Mouse (Mus musculus): ENCODE data around the gene Ankrd33. TPM values are rescaled to one million over a fixed set of nuclear protein-coding genes. Genes with fewer than 3 reads are reported as not detected.
A peak's percentile ranks its signal among the peaks of the same experiment; 100 is the strongest.

Ankrd33 gene
- polyA plus RNA-seq (2012; rRNA removed) = not detected in 2 replicates

DNA sequence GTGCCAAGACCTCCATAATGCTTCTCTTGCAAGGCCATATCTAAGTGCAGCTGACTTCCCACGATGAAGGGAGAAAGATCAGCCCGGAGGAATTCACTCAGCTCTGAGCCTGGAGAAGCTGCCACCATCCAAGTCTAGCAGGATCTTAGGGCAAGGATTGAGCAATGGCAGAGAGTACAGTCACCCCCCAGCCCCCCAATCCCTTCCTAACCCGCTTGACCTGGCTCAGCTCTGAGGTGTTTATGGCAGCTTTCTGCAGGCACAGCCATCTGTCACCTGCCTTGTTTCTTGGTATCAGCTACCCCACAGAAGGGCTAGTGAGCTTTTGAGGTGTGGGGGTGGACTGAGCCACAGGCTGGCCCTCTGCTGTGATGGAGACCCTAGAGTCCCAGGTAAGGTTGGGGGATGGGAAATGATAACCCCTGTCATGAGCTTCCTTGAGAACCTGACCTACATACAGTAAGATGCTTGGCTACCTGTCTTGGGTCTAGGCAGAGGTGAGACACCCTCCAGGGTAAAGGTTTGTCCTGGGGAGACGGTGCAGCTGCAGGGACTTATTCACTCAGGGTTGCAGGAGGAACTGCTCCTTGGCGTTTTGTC, at the start of gene Ankrd33:
TSS of gene Ankrd33 (plus strand) at position 245 of the 600 bp plus-strand sequence.
- no peak for DNase-seq (ENCODE audit: low read depth)

DNA sequence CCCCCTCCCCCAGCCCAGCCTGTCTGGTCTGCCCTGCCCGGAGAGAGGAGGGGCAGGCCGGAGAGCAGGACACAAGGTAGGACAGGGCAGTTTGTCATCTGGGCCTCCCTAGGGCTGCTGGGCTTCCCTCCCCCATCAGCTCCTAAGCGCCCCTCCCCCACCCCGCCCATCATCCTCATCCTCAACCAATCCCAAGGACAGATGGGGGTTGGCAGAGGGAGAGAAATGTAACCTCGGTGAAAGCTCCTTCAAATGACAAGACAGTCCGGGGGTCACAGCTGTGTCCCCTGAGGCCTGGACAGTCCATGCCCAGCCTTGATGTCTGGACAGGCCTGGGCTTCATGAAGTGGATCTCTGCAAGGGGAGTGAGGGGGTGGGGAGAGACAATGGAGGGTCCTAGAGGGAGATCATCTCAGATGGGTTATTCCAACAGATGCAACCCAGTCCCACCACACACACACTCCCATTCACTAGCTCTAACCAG, 49.1 kb upstream of the Ankrd33 start:
- DNase-seq (ENCODE audit: low read depth) = no peak

DNA sequence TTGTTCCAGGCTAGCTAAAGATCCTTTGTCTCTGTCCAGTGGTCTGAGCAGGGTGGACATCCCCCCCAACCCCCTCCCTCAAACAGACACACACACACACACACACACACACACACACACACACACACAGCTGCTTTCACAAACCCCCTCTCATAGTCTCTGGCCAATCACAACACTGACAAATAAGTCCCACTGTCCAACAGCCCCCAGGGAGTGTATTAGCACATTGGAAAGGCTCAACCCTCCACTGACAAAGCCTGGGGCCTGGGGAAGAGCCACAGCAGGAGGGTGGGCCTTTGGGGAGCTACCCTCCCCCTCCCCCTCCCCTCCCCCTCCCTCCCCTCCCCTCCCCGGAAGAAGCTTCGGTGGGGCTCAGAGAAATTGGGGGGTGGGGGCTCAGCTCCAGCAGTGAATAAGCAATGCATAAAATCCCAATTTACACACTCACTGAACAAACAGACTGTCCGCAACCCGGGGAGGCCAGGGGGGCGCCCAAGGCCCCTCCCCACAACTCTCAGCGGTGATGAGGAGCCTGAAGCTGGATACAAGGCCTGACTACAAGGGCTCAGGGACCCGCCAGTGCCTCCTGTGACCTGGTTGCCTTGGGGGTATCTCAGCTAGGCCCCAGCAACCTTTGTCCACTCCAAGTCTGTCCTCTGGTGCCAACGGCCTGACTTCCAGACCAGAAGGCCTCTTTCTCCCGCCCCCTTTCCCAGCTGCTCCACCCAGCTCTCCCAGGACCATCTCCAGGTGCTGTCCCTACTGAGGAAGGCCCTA, 48.4 kb upstream of the Ankrd33 start:
- DNase-seq (ENCODE audit: low read depth) = no peak

DNA sequence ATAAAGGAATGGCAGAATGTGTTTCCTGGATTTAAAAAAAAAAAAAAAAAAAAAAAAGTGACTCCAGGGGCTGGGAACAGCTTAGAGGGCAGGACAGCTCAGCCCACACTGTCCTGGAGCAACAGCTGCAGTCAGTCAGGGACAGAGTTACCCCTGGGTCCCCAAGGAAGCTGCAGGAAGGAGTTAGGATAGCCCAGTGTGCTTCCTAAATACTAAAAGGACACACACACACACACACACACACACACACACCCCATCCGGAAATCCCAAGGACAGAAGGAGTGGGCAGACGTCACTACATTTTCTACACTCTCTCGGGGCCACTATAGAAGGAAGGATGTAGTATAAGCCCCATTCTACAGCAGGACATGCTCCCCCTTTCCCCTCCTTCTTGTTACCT, 47.5 kb upstream of the Ankrd33 start:
- DNase-seq (ENCODE audit: low read depth) = no peak

DNA sequence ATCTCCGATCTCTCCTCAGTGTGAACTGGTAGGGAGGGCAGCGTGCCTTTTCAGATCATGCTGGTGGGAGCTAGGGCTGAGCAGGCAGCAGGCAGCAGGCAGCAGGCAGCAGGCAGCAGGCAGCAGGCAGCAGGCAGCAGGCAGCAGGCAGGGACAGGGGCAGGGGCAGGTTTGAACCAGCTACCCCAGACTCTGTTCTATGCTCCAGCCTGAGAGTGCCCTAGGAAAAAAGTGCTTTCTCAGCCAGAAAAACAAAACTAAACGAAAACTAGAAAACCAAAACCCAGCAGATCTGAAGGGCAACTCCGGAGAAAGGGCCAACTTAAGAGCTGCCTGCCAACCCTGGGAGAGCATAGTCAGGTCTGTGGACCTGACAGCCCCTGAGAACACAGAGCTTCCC, 46.9 kb upstream of the Ankrd33 start:
- no peak for DNase-seq (ENCODE audit: low read depth)

DNA sequence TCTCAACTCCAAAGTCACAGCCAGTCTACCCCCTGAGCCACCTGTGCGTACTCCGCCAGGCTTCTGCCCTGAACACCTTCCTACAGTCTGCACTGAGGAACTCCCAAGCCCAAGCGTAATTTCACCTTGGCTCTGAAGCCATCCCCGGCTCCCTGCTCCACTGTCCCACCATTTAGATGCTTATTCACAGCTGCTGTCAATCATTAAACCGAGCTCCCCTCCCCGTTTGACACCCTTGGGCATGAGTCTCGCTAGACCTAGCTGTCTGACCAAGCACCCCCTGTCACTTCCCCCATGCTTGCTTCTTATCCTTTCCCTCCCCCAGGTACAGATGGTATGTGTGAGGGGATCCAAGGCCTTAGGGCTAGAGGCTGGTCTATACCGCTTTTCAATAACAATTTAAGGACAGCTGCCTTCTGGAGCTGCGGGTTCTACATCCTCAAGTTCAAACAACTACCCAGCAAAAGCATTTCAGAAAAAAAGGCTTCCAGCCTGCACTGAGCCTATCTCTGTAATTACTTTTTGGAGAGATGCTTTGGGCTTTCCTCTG, 45.8 kb upstream of the Ankrd33 start:
- no peak for DNase-seq (ENCODE audit: low read depth)

DNA sequence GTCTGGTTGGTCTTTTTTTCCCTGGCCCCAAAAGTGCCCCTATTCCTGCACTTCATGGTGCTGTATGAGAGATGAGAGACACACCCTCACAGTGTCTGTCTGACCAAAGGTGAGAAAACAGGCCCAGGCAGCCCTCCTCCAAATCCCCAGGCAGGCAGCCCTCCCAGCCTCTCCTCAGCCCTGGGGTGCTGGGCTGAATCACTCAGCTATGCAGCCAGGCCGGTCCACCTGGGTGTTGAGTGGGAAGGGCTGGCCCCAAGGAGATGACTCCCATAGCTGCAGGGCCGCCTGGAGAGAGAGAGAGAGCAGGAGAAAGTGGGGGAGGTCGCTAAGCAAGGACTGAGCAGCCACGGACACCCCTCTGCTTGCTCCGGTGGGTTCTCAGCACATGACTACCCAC, 44.8 kb upstream of the Ankrd33 start:
- DNase-seq (ENCODE audit: low read depth) = peak; percentile 54

DNA sequence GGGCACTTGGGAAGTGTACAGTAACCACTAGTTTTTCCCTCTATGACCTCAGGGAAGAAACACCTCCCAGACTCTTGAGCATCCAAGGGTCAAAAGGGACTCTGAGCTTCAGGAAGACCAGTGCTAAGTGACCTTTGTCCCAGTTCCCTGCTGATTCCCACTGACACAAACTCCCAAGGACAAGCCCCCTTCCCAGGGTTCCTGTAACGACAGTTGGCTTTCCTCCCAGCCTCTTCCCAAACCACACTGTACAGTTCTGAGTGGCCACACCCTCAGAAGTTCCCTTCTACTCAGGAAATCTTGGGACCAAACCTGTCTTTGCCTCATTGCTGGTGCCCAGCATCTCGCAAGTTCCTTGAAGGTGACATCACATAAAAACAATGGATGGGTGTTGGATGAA, 42.8 kb upstream of the Ankrd33 start:
- DNase-seq (ENCODE audit: low read depth) = no peak

DNA sequence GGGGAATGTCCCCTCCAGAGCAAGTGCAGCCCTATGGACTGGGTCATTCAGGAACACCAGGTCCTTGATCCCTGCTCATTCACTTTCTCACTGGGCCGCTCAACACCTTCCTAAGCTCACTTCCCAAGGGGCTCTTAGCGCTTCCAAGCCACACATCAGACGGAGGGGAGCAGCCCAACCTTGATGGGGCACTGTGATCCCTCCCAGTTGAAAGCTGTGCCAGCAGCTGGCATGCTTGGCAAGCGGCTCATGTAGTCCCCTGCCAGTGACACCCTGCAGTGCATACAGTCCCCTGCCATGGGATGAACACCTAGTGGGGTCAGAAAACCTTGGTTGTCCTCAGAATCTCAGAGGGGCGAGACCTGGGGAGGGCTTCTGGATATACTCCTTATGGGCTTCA, 41.5 kb upstream of the Ankrd33 start:
- DNase-seq (ENCODE audit: low read depth) = no peak

DNA sequence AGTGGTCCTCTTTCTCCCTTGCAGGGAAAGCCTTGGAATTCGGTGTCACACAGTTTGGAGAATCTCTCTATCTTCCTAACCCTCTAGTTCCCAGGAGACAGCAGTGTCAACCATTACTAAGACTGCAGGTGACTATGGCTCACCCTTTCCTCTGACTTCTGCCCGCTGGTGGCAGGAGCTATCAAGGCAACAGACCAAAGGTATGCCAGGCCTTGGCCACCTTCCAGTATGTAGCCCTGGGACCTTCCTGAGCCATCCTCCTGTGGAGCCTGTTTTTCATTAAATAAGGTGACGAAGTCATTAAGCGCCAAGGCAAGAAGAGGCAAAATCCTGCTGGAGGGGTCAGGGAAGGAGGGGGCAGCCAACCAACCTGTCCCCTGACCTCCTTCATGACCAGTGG, 40.4 kb upstream of the Ankrd33 start:
- no peak for DNase-seq (ENCODE audit: low read depth)

DNA sequence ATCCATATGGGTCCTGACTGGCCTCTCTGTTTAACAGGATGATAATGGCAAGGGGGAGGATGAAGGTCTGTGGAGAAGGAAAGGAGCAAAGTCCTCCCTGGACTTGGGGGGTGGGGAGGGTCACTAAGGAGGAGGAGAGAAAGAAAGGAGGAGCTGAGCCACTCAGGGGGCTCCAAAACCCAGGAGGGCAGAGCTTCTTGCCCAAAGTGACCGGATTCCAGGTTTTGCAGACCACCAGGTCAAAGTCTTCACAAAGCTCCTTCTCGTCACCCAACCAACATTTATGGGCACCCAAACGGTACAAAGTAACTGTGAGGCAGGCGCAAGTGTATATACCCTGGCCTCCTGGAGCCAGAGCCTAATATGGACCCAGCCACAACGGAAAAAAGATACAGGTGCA, 39.9 kb upstream of the Ankrd33 start:
- DNase-seq (ENCODE audit: low read depth) = no peak

DNA sequence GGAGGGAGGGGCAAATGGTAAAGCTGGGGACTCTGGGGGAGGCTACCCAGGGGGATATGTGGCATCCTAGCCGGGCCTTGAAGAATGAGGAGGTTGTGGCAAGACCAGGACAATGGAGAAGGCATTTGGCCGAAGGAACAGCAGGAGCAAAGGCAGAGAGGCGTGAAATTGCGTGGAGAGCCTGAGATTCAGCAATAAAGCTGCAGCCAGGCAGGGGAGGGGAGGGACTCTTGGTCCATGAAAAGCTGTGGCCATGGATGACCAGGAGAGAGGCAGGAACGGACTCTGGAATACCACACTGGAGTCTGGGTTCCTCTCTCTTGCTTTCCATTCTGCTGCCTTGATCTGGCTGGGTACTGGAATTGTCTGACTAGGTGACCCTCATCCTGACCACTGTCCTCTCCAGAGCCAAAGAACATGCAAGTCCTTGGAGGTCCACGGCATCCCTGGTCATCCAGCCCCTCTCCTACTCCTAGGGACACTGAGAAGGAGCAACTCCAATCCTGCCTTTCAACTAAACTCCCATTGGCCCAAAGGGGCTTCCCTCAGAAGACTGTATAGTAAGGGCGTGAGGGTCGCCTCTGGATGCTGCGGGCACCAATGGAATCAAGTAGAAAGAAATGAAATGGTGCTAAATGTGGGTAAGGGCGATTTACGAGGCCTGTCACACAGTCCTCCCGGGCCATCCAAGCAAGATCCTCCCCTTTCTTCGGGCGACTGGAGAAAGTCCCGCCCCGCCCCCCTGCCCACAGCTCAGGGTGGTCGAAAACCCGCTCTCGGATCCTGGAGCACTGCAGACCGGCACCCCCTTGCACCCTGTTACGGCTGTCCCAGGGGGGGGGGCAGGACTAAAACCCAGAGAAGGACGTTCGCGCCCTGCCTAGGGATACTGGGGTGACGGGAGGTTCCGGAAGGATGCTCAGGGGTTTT, 39.2 kb upstream of the Ankrd33 start:
- DNase-seq (ENCODE audit: low read depth) = no peak

DNA sequence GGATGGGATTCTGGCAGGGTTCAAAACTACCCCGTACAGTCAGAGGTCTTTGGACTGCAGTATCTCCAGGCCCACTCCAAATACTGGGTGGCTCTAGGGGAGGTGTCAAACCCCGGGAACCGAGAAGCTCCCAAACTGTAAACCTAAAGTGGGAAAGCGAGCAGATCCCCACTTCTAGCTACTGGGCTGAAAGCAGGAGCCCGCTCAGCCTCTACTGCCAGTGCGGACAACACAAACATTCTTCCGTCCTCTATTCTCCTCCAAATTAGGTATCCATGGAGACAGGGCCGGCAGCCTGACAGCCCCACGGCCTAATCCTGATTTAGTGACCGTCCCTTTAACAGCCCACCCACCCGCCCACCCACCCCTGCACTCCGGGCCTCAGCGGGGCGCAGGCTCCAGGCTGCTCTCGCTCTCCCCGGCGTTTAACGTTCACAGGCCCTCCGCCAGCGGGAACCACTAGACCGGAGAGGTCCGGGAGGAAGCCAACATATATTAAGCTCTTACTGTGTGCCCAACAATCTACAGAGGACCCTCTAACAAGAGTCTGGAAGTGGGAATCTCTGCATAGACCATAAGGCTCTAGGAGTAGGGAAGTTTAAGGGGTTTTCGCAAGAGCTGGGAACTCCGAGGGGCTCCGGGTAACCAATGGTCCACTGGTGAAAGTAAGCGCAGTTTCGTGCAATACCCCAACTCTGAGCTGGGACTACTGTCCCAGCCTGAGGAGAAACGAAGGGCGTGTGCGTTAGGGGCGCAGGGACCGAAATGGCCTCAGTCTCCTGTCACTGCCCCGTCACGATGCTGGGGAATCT, 38.3 kb upstream of the Ankrd33 start:
- no peak for DNase-seq (ENCODE audit: low read depth)

DNA sequence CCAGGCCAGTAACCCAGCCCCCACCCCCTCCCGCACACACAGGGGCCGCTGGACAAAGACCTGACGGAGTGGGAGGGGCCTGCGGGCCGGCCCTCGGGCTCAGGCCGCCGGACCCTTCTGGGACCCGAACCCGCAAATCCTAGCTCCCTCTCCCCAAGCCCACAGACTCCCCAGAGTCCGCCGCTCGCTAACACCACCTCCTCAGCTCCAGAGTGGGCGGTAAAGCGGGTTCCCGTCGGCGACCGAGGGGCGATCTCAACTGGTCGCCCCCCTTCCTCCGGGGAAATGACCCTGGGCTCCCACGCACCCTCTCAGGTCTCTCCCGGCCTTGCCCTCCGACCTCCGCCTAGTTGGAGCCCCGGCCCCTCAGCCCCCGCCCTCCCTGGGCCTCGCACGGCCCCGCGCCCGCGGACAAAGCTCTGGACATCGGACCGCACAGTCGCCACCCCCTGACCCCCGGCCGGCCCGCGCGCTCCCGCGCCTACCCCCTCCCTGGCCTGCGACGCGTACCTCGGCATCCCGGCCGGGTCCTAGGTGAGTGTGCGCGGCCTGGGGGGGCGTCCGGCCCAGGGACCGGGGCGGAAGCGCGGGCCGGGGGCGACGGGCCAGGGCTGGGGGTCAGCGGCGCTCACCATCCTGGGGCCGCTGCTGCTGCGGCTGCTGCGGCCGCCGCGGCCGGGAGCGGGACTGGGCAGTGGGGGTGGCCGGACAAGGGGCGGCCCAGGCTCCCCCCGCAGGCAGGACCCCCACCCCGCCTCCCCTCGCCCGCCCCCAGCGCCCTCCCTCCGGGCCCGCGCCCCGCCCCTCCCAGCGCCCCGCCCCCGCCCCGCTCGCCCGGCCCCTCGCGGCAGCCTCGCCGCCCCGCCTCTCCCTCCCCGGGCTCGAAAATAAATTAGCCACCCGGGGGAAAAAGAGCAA, 37.5 kb upstream of the Ankrd33 start, which contains the start of gene Fignl2:
TSS of gene Fignl2 (minus strand) at position 755 of the 918 bp plus-strand sequence.
- DNase-seq (ENCODE audit: low read depth) = no peak

DNA sequence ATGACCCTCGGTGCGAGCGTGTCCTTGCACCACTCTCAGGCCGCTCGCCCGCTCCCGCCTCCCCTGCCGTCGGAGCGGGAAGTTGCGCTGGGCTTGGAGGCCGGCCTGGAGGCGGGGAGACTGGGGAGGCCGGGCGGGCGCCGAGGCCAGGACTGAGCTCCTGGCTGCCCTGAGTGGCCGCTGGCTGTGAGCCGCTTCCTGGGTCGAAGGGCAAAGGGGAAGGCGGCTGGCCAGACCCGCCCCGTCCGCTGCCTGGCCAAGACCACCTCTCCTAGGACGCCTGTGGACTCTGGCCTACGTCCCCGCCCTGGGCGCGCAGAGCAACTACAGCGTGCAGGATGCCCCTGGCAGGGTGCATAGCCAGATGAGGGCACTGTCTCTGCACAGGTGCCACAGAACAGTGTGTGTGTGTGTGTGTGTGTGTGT, 36.8 kb upstream of the Ankrd33 start:
- DNase-seq (ENCODE audit: low read depth) = no peak

DNA sequence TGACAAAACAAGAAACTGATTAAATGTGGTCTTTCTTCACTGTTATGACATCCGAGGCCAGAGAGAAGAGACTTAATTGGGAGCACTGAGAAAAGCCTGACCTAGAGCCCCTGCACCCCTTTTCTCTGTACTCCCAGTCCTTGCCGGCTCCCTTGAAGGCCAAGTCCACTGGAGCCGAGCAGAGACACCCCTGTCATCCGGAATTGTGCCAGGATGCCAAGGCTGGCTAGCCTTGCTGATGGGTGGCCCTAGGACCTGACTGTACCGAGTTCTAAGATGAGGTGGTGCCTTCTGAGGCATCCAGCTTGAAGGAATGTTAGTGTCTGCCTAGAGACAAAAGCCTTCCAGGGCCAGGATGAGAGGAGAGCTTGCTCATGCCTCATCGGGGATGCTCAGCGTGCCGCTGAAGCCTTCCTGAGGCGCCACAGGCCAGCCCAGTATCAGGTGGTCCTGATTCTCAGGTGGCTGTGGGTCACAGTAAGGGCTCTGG, 35.5 kb upstream of the Ankrd33 start:
- DNase-seq (ENCODE audit: low read depth) = no peak

DNA sequence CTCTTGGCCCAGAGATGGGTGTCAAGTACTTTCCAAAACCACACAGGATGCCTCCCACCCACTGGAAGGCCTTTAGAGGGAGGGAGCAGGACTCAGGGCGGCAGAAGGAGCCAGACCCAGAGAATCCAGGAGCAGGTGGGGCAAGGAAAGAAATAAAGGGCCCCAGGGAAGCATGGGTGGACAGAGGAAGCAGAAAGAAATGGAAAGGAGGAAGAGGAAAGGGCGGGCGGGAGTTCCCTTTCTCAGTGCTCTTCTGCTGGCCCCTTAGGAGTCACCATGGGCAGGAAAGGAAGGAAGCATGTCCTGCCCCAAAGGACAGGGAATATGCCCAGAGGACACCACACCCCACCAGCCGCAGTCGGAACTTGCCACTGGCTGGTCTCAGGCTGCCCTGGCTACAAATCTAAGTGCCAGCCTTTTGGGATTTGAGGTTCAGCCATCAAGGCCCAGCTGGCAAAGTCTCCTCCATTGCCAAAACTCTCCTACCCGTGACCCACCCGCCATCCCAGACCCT, 34.5 kb upstream of the Ankrd33 start:
- DNase-seq (ENCODE audit: low read depth) = no peak

DNA sequence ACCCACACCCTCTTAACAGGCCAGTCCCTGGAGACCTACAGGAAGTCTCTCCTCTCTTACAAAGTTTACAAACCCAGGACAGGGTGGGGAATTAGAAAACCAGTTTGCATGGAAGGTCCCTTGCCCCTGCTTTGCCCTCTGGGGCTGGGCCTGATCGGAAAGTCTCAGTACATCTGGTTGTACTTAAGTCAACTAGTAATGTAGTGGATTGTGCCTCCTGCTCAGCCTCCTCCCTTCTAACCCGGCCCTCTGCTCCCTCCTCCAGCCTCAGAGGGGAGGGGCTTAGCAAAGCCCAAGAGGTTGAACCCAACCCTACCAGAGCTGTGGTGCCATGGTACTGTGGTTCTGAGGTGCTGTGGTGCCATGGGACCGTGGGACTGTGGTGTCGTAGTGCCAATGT, 33.3 kb upstream of the Ankrd33 start:
- DNase-seq (ENCODE audit: low read depth) = no peak

DNA sequence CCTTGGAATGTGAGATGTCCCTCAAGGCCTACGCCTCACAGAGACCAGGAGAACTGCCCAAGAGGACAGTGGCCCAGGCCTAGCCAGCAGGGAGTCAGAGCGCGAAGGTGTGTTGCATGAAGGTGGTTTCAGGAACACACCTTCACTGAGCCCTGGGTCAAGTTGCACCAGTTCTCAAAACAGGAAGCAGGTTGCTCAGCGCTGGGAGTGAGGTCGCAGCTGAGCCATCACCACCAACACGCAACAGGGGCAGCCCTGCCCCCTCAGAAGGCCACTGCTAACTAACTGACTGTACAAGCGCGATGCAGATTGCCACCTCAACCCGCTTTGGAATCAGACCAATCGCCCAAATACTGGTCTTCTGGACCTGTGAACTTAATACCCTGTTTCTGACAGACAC, 31.1 kb upstream of the Ankrd33 start:
- no peak for DNase-seq (ENCODE audit: low read depth)

DNA sequence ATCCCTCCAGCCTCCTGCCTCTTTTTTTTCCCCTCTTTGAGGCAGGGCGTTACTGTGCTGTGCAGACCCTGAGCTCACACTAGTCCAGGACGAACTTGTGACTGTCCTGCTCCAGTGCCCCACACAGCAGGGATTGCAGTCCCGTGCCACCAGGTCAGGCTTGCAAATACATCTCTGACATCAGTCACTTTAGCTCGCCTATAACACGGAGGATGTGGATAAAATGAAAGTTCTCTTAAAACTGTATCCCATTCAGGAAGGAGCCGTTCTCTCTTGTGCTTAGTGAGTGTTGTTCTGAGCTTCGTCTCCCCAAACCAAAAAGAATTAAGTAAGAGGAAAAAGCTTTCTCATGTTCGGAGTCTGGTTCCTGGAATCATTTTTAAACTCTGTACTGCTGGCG, 29.1 kb upstream of the Ankrd33 start:
- no peak for DNase-seq (ENCODE audit: low read depth)
